In genomic region chr4:3232053-3232452, GRCm38 (mm10) we compare ENCODE assay signal across 11 mouse cellular contexts. TPM values are rescaled to one million over a fixed set of nuclear protein-coding genes. Genes with fewer than 3 reads are reported as not detected.
A peak's percentile ranks its signal among the peaks of the same experiment; 100 is the strongest.
DNase-seq lines count a peak whose midpoint lies in the region.
"Had no signal": no experiment of that assay in that cellular context is flagged by ENCODE, and none has a peak within 500 bp of the region (broad histone marks: within the 10 kb centered on the region; RNA-seq: fewer than 3 reads in every experiment).

No protein-coding gene starts in this region.

- DNase-seq in cerebellum, postnatal 10 days = peak; percentile 47 to 68
- DNase-seq in cerebellum, adult 8-10 months = no peak
- DNase-seq in ovary, adult 18-20 months (ENCODE audit: low spot score) = peak; percentile 52
- no peak for DNase-seq in ovary, postnatal 10 days (ENCODE audit: low spot score)
- DNase-seq in limb, embryonic 10.5 days (ENCODE audit: low spot score) = peak; percentile 35
- peak; percentile 68 to 77 for DNase-seq in urinary bladder, postnatal 4 days (ENCODE audit: low spot score in 2 of 2)
- DNase-seq in thymus, postnatal 0 days (ENCODE audit: low spot score) = no peak
- DNase-seq in frontal cortex, postnatal 10 days (ENCODE audit: low spot score in 2 of 2) = no peak

- peaks cover 37% of the 10 kb centered on the region for H3K27me3 ChIP-seq in limb, embryonic 10.5 days (ENCODE audit: low read depth, poor library complexity, severe bottlenecking)

- H3K27ac ChIP-seq in limb, embryonic 10.5 days = no peak overlapping the region
- H3K27ac ChIP-seq: limb, embryonic 12.5 days had no signal

- WGBS in limb, embryonic 10.5 days = 72% methylated on average over 6 of the region's 6 CpGs

- H3K36me3 ChIP-seq in limb, embryonic 10.5 days = no peaks in the 10 kb centered on the region
- H3K36me3 ChIP-seq: limb, embryonic 12.5 days had no signal

- H3K4me1 ChIP-seq in limb, embryonic 10.5 days = peaks cover 9% of the 10 kb centered on the region; the same call in 1 of the 2 replicates
- H3K4me1 ChIP-seq: limb, embryonic 12.5 days had no signal

- H3K4me3 ChIP-seq in limb, embryonic 10.5 days = no peak overlapping the region

- H3K9me3 ChIP-seq in limb, embryonic 10.5 days (replicated peaks) = peaks cover 24% of the 10 kb centered on the region

RNA-seq across cellular contexts. Expression of gene Vmn1r3, which starts 46.9 kb away (rescaled TPM):
- not detected in 2 replicates for polyA plus RNA-seq in limb, embryonic 10.5 days (2016; fragmentation: Nextera tagmentation; extraction: Ambion mirVana)
- not detected in 2 replicates for polyA plus RNA-seq in thymus, postnatal 0 days (2015; fragmentation: Nextera tagmentation; extraction: Ambion mirVana)
- polyA plus RNA-seq: gonadal fat pad, adult 2 months; limb, embryonic 12.5 days; neural tube, embryonic 14.5 days had no signal

Comparison
In these comparisons a context has a peak if more than half of its experiments do, and no peak if none do; other contexts are left out.
1. DNase-seq: peak in cerebellum, postnatal 10 days (2 of 2), ovary, adult 18-20 months (single experiment), limb, embryonic 10.5 days (single experiment) and urinary bladder, postnatal 4 days (2 of 2); none in cerebellum, adult 8-10 months (single experiment), ovary, postnatal 10 days (single experiment), thymus, postnatal 0 days (single experiment) and frontal cortex, postnatal 10 days (0 of 2).